Mouse (Mus musculus) layer of hippocampus, adult 11-12 months (tissue): ENCODE results near the gene H2-Q6.
A peak's percentile ranks its signal among the peaks of the same experiment; 100 is the strongest.
"Not testable (repeated sequence)": the region's sequence is repeated elsewhere in the genome, so short reads cannot be mapped to it uniquely, and the experiment has no call there.

Experiments used
- DNase-seq: peaks from one replicate; pipeline ENCODE4 v3.0.0; 2022; ENCODE audit warnings: low spot score

Gene H2-Q6

DNA sequence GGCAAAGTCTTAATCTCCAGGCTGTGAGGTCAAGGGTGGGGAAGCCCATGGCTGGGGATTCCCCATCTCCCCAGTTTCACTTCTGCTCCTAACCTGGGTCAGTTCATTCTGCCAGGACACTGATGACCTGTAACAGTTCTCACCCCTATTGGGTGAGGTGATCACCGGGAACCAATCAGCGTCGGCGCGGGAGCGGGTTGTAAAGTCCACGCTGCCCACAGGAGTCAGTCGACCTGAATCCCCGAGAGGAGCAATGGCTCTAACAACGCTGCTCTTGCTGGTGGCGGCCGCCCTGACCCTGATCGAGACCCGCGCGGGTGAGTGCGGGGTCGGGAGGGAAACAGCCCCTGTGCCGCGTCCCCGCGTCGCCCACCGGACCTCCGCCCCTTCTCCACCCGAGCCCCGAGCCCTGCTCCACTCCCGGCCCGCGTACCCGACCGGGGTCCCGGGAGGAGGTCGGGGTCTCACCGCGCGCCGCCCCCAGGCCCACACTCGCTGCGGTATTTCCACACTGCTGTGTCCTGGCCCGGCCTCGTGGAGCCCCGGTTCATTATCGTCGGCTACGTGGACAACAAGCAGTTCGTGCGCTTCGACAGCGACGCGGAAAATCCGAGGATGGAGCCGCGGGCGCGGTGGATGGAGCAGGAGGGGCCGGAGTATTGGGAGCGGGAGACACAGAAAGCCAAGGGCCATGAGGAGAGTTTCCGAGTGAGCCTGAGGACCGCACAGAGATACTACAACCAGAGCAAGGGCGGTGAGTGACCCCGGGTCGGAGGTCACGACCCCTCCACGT, at the start of gene H2-Q6:
Gene H2-Q6, plus strand, starts transcription at position 227 of the 793 bp plus-strand sequence.
- DNase-seq: peak; percentile 43

DNA sequence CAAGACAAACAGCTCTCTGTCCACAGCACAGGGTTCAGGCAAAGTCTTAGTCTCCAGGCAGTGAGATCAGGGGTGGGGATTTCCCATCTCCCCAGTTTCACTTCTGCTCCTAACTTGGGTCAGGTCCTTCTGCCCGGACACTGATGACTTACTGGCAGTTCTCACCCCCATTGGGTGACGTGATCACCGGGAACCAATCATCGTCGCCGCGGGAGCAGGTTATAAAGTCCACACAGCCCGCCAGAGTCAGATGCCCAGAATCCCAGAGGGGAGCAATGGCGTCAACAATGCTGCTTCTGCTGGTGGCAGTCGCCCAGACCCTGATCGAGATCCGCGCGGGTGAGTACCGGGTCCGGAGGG, 45.3 kb upstream of the H2-Q6 start, which contains the start of gene H2-Q4:
Gene H2-Q4, plus strand, starts transcription at position 249 of the 360 bp plus-strand sequence.
- DNase-seq: peak; percentile 90

DNA sequence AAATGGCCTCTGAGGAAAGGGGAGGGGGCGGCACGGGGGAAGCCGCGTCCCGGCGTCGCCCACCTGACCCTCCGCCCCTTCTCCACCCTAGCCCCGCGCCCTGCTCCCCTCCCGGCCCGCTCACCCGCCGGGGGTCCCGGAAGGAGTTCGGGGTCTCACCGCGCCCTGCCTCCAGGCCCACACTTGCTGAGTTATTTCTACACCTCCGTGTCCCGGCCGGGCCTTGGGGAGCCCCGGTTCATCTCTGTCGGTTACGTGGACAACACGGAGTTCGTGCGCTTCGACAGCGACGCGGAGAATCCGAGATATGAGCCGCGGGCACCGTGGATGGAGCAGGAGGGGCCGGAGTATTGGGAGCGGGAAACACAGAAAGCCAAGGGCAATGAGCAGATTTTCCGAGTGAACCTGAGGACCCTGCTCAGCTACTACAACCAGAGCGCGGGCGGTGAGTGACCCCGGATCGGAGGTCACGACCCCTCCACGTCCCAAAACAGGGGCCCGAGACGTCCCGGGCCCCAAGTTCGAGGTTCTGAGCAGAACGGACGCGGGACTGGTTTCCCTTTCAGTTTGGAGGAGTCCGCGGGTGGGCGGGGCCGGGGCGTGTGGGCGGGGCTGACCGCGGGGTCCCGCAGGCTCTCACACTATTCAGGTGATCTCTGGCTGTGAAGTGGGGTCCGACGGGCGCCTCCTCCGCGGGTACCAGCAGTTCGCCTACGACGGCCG, 44.8 kb upstream of the H2-Q6 start:
- DNase-seq: no peak

DNA sequence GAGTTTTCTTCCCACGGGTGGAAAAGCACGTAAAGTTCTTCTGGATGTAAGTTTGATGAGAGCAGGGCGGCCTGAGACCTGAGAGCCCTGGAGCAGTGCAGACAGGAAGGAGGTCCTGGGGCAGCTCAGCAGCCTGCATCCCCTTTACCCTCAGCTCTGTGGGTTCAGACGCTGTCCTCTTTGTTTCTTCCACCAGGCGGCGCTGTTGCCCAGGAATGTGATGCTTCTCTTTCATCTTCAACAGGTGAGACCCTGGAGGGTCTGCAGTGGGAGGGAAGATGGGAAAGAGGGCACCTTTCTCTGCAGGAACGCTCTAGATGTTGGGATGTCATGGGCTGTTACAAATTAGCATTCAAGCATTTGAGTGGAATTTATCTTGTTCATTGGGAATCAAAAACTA, 34.9 kb upstream of the H2-Q6 start:
- DNase-seq: not testable (repeated sequence)

DNA sequence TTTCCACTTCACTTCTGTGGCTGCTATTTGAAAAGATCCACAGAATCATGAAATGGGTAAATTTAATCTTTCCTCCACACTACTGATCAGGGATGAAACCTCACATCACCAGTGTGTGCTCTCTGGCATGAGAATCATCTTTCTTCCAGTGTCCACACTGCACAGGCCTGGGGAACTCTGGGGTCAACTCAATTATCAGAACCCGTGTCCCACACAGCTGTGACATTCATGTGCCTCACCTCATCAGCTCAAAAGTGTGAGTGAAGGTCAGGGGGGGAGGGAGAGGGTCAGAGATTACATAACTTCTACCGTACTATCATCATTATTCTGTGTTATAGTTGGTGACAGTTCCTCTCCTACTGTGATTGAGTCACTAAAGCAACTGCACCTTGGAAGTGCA, 32.0 kb upstream of the H2-Q6 start:
- not testable (repeated sequence) for DNase-seq

DNA sequence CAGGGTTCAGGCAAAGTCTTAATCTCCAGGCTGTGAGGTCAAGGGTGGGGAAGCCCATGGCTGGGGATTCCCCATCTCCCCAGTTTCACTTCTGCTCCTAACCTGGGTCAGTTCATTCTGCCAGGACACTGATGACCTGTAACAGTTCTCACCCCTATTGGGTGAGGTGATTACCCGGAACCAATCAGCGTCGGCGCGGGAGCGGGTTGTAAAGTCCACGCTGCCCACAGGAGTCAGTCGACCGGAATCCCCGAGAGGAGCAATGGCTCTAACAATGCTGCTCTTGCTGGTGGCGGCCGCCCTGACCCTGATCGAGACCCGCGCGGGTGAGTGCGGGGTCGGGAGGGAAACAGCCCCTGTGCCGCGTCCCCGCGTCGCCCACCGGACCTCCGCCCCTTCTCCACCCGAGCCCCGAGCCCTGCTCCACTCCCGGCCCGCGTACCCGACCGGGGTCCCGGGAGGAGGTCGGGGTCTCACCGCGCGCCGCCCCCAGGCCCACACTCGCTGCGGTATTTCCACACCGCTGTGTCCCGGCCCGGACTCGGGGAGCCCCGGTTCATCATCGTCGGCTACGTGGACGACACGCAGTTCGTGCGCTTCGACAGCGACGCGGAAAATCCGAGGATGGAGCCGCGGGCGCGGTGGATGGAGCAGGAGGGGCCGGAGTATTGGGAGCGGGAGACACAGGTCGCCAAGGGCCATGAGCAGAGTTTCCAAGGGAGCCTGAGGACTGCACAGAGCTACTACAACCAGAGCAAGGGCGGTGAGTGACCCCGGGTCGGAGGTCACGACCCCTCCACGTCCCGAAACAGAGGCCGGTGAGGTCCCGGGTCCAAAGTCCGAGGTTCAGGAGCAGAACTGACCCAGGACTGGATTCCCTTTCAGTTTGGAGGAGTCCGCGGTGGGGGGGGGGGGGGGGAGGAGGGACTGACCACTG, 30.5 kb upstream of the H2-Q6 start:
- DNase-seq: not testable (repeated sequence)

DNA sequence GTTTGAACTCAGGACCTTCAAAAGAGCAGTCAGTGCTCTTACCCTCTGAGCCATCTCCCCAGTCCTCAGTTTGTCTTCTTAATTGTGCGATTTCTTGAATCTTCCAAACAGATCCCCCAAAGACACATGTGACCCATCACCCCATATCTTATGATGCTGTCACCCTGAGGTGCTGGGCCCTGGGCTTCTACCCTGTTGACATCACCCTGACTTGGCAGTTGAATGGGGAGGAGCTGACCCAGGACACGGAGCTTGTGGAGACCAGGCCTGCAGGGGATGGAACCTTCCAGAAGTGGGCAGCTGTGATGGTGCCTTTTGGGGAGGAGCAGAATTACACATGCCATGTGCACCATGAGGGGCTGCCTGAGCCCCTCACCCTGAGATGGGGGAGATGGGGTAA, 27.7 kb upstream of the H2-Q6 start:
- DNase-seq: not testable (repeated sequence)

DNA sequence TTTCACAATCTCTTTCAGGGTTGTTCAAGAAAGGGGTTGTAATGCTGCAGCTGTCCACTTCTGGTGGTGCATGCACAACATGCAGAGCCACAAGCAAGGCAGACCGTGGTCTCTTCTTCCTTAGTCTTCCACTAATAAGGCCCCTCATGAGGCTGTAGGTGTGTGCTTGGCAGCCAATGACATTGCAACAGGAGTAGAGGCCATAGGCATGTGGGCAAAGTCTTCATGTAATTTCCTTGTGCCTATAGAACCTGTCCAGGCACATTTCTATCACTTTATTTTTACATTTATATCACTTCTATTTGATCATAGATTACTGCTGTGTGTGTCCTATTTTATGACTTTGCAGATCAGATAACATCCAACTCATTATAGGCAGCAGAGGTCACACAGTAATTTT, 11.6 kb upstream of the H2-Q6 start:
- not testable (repeated sequence) for DNase-seq

DNA sequence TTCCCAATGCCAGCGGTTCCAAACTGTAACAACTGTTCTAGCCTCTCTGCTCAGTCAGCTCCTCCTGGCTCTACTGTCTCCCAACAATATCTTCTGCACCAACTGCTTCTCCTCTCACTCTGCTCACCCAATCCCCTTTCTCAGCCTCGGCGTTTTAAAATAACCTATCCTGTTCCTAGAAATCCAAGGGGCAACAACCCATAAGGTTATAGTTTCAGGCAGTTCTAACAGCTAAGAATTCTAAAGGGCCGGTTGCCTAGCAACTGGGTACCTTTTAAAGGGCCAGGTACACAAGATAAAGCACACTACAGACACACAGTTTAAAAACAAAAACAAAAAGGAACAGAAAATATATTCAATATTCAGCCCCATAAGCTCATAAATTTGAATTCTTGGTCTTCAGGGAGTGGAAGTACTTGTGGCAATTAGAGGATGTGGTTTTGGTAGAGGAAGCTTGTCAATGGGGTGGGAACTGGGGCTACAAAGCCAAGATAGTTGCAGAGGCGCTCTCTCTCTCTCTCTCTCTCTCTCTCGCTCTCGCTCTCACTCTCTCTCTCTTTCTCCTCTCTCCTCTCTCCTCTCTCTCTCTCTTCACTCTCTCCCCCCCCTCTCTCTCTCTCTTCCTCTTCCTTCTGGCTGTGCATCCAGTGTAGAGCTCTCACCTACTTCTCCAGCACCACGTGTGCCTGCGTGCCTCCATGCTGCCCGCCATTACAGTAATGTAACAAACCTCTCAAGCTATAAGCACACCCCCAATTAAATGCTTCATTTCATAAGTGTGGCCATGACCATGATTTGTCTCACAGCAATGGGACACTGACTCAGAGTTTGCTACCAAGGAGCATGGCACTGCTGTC, 9.1 kb upstream of the H2-Q6 start:
- DNase-seq: not testable (repeated sequence)

DNA sequence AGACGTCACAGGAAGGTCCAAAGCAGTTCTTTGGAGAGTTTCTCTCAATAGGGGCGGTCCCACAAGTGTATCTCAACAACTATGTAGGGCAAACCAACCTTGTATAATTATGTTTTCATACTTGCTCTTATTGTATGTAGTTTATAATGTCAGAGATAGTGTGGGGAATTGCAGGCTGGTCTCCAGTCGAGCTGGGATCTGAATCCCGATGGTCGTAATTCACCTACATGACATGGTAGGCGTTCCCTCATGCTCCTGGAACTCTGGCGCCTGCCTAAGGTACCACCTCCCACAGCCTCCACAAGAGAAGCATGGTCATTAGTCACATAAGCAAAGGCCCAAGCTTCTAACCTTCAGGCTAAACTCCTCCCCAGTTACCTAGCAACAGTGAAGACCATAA, 5.9 kb upstream of the H2-Q6 start:
- no peak for DNase-seq

DNA sequence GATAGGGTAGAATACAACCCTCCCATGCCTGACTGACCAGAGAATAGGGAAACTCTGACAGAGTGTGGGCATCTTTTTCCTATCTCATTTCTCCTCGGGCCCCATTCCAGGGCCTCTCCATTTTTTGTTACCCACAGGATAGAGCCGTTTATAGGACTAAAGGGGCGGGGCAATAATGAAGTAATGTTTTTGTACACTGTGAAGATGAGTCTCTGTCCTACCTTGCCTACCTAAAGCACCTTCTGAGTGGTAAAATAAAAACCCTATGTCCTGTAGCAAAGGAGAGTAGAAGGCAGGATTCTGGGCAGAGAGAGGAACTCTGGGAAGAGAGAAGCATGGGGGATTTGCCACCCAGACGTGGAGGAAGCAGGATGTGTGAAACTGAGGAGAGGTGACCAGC, 5.1 kb upstream of the H2-Q6 start:
- DNase-seq: not testable (repeated sequence)

DNA sequence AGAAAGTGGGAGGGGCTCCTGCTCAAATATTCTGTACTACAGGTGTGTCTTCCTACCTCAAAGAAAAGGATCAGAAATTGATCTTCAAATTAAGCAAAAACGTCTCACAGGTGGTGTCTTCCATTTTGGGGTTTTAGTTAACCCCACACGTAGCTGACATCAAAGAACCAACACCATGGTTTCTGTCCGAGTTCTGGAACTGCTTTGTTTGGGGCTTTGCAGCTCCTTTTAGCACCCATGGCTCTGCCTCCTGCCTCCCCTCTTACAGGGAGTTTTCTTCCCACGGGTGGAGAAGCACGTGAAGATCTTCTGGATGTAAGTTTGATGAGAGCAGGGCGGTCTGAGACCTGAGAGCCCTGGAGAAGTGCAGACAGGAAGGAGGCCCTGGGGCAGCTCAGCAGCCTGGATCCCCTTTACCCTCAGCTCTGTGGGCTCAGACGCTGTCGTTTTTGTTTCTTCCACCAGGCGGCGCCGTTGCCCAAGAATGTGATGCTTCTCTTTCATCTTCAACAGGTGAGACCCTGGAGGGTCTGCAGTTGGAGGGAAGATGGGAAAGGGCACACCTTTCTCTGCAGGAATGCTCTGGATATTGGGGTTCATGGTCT, 4.3 kb upstream of the H2-Q6 start:
- not testable (repeated sequence) for DNase-seq

DNA sequence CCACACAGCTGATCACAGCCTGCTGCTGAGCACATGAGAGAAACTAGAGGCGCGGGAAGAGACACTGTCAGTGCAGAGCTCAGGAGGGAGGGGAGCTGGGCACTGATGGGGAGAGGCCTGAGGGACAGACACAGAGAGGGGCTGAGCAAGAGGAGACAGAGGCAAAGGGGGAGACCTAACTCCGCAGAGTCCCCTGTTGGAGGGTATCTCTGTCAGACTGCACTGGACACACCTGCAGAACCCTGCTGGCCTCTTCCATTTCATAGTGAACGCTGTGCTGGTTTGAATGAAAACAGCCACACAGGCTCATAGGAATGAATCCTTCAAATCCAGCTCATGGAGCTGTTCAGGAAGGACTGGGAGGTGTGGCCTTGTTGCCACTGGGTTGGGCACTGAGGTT, 3.3 kb upstream of the H2-Q6 start:
- not testable (repeated sequence) for DNase-seq

DNA sequence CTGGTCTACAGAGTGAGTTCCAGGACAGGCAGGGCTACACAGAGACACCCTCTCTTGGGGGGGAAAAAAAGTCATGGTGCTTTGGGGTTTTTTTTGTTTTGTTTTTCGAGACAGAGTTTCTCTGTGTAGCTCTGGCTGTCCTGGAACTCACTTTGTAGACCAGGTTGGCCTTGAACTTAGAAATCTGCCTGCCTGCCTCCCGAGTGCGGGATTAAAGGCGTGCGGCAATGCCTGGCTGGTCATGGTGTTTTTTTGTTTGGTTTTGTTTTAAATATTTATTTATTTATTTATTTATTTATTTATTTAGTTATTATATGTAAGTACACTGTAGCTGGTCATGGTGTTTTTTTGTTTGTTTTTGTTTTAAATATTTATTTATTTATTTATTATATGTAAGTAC, 2.3 kb upstream of the H2-Q6 start:
- not testable (repeated sequence) for DNase-seq

DNA sequence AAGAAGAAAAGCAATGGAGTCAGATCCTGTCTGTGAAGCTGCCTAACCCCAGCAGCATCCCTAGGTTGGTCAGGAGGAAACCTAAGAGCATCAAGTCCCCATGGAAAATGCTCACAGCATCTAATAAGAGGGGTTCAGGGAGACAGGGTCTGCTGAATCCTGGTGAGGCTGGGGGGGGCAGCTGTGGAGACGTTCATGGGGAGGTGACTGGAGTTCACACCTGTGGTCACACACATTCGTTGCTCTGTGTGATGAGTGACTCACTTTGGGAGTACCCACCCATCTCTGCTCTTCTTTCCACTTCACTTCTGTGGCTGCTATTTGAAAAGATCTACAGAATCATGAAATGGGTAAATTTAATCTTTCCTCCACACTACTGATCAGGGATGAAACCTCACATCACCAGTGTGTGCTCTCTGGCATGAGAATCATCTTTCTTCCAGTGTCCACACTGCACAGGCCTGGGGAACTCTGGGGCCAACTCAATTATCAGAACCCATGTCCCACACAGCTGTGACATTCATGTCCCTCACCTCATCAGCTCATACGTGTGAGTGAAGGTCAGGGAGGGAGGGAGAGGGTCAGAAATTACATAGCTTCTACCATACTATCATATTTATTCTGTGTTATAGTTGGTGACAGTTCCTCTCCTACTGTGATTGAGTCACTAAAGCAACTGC, 1.4 kb upstream of the H2-Q6 start:
- peak; percentile 0 for DNase-seq

DNA sequence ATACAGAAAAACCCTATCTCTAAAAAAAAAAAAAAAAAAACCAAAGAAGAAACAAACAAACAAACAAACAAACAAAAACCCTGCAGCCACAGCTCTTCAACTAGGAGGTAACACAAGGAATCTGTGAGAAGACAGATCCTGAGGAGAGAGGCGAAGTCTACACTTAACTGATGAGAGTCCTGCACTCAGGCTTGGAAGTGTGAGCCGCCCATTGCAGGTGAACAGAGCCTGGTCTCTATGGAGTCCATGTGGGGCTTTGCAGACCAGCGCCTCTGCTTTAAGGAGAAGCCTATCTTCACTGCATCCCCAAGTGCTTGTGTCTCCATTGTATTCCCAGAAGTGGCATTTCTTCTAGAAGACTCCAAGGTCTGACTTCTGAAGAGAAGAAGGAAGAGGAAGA, 544 bp upstream of the H2-Q6 start:
- peak; percentile 1 for DNase-seq

DNA sequence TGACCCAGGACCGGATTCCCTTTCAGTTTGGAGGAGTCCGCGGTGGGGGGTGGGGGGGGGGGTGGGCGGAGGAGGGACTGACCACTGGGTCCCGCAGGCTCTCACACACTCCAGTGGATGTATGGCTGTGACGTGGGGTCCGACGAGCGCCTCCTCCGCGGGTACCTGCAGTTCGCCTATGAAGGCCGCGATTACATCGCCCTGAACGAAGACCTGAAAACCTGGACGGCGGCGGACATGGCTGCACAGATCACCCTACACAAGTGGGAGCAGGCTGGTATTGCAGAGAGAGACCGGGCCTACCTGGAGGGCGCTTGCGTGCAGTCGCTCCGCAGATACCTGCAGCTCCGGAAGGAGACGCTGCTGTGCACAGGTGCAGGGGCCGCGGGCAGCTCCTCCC, 824 bp downstream of the H2-Q6 start:
- DNase-seq: peak; percentile 1

DNA sequence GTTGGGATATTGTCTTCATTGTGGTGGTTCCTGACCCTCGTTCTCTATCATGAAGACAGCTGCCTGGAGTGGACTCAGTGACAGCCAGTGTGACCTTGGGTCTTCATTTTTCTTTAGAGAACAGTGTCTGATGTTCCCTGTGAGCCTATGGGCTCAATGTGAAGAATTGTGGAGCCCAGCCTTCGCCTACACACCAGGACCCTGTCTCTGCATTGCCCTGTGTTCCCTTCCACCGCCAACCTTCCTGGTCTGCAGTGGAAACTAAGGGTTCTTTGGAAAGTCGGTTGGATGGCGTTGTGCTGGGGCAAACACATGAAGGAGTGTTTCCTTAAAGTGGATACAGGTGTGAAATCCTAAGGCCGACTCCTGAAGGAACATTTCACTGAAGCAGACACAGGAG, 4.2 kb downstream of the H2-Q6 start:
- DNase-seq: not testable (repeated sequence)

DNA sequence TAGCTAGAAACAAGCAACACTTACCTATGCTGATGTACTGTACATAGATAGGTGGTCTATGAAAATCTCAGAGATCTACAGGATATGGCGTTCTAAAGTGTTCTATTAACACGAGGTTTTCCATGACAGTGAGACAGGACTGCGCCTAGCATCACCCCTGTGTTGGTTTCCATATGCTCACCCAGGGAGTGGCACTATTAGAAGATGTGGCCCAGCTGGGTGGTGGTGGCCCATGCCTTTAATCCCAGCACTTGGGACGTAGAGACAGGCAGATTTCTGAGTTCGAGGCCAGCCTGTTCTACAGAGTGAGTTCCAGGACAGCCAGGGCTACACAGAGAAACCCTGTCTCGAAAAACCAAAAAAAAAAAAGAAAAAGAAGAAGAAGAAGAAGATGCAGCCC, 6.0 kb downstream of the H2-Q6 start:
- DNase-seq: not testable (repeated sequence)

DNA sequence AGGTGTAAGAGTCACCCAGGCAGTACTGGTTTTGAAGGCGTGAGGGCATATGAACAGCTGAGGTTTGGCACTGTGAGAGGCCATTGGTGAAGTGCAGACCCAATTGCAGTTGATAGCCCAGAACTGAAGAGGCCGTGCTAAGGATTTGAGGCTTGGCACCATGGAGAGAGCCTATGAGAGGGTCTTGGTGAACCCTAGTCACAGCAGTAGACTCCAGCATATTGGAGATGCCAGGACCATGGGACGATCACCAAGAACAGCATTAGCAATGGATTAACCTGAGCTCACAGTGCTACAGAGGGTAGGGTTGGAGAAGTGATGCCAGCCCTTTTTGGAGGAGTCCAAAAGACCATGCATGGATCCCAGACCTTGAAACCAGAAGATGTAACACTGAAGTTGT, 7.5 kb downstream of the H2-Q6 start:
- DNase-seq: not testable (repeated sequence)
